Mouse (Mus musculus): ENCODE measurements around the gene Rfxap. TPM values are rescaled to one million over a fixed set of nuclear protein-coding genes. Genes with fewer than 3 reads are reported as not detected.

Gene Rfxap
- 10 to 100 TPM; 51.2 to 63.5 TPM for total RNA-seq (2021)

DNA sequence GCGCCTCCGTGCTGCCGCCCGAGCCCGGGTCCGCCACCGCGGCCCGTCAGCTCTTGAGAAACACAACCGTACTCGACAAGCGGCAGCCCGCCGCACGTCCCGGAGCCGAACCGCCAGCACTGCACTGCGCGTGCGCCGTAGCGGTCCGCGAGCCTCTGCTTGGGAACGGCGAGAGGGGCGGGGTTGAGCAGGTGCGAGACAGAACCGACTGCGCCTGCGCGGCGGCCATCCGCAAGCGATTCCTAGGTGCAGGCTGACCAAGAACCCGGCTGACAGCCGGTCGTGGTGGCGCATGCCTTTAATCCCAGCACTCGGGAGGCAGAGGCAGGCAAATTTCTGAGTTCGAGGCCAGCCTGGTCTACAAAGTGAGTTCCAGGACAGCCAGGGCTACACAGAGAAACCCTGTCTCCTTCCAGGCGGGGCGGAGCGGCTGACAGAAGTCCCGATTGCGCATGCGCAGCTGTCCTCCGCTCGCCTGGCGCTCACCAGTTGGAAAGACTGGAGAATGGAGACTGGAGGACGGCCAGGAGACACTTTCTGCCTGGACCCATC lies at the start of gene Rfxap:
Gene Rfxap (minus strand): TSS at position 126 of the 552 bp plus-strand sequence.
- peak; percentile 92 to 94 for DNase-seq (ENCODE audit: extremely low spot score in 1 of 2, low spot score in 1 of 2)

DNA sequence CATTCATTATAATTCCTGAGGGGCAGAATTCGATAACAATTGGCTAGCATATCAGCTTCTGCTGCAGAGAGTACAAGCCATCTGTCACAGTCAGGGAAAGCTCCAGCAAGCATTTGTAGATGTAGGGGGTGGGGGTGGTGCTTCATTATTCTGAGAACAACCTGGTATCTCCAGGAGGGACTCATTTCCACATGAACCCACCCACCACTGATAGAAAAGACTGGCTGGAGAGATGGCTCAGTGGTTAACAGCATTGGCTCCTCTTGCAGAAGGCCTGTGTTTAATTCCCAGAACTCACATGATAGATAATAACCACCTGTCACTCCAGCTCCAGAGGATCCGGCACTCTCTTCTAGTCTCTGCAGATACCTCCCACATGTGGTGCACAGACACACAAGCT lies 27.8 kb upstream of the Rfxap start:
- peak; percentile 22 to 34 for DNase-seq (ENCODE audit: extremely low spot score in 1 of 2, low spot score in 1 of 2)

DNA sequence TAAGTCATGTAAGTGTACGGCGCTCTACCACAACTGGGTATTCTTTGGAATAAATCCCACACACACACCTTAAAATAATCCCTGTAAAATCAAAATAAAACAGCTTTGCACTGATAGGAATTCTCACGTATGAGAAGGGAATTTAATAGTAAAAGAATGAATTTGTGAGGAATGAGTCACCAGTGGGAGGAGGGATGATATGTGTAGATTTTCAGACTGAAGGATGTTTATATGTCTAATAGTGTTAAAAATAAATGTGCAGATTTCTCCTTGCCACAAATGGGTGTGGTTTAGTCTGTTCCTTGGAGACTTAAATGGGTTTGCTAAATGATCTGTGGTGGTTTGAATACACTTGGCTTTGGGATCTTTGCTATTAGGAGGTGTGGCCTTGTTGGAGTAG lies 24.9 kb upstream of the Rfxap start:
- DNase-seq (ENCODE audit: extremely low spot score in 1 of 2, low spot score in 1 of 2), result no peak

DNA sequence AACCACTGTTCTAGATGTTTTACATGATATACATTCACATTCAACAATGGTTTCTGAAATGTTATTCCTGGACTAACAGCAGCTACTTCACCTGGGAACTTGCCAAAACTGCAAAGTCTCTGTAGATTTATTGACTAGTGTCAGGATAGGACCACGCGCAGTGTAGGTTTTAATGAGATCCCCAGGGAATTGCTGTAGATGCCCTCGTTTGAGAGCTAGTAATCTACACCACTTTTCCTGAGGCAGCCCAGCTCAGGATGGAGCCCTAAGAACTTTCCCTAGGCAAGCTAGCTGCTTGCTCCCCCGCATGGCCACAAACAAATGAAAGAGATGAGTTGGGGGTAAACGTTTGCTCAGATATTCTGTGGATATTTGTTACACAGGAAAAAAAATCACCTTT lies 14.9 kb upstream of the Rfxap start:
- no peak for DNase-seq (ENCODE audit: extremely low spot score in 1 of 2, low spot score in 1 of 2)

DNA sequence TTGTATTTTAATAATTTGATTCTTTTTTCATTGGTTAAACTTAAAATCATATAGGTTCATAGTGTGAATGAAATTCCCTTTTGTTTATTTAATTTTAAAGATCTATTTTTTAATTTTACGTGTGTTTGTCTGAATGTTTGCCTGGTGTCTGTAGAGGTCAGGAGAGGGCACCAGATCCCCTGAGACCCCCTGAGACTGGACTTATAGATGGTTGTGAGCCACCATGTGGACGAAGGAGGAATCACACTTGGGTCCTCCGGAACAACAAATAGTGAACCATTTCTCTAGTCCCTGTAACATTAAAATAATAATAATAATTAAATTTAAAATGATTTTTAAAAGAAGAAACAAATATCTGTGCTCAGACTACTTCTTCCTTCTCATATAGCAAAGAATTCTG lies 7.7 kb upstream of the Rfxap start:
- peak in 1 of 2 experiments; percentile 59 for DNase-seq (ENCODE audit: extremely low spot score in 1 of 2, low spot score in 1 of 2)

DNA sequence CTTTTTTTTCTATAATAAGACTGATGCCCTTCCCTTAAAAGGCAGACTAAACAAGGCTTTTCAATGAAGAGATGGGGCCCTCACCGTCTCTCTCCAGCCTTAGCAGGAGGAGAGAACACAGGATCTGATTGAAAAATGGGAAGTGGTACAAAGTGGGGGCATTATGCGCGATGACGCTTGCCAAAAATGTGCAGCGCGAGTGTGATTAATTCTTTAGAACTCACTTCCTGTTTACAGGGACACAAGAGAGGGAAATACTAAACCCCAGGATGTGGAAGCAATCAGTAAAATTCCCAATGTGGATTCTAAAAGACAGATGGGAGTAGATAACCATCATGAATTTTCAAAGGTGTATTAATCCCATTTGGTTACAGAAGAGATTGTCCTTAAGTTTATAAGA lies 7.0 kb upstream of the Rfxap start:
- no peak for DNase-seq (ENCODE audit: extremely low spot score in 1 of 2, low spot score in 1 of 2)

DNA sequence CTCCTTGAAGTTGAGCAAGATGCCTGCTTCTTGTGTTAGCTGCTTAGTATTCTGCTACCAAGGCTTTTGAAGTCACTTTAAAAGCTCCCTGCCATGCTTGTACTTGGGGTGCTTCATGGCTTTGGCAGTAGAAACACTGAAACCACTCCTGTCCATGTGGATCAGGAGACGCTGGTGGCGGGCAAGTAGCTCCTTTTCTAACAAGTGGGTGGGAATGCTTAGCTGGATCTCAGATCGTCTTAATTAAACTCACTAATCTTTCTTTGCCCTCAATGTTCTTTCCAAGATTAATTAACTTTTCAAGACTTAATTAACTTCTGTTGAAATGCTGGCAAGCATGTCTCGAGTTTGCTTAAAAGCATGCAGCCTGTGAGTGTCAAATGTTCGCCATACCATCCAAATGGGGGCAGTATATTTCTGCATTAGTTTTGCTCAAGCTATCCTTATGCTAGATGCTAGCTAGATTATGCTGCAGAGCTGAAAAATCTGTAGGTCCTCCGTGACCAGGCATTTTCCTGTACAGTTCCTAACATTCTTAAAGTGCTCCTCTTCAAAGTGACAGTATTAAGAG lies 5.9 kb upstream of the Rfxap start:
- DNase-seq (ENCODE audit: extremely low spot score in 1 of 2, low spot score in 1 of 2), result no peak

DNA sequence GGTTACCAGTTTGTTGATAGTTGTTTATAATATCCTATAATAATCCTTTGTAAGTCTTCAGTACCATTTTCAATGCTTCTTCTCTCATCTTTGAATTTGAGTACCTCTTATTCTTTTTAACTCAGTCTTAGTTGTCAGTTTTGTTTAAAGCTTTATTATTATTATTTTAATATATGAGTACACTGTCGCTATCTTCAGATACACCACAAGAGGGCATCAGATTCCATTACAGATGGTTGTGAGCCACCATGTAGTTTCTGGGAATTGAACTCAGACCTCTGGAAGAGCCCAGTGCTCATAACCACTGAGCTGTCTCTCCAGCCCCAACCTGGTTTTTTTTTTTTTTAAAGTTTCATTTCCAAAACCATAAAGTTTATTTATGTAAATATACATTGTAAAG lies 4.0 kb upstream of the Rfxap start:
- no peak for DNase-seq (ENCODE audit: extremely low spot score in 1 of 2, low spot score in 1 of 2)

DNA sequence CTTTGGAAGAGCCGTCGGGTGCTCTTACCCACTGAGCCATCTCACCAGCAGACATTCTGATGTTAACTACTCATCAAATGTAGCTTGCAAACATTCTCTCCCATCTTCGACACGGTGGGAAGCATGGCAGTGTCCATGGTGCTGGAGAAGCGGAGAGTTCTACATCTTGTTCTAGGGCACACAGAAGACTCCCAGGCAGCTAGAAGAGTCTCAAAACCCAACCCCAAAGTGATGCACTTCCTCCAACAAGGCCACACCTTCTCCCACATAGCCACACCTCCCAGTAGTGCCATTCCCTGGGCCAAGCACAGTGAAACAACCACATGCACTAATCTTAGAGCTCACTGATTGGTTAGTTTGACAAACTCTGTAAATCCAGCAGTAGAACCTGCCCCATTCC lies 1.5 kb upstream of the Rfxap start:
- DNase-seq (ENCODE audit: extremely low spot score in 1 of 2, low spot score in 1 of 2), result no peak

DNA sequence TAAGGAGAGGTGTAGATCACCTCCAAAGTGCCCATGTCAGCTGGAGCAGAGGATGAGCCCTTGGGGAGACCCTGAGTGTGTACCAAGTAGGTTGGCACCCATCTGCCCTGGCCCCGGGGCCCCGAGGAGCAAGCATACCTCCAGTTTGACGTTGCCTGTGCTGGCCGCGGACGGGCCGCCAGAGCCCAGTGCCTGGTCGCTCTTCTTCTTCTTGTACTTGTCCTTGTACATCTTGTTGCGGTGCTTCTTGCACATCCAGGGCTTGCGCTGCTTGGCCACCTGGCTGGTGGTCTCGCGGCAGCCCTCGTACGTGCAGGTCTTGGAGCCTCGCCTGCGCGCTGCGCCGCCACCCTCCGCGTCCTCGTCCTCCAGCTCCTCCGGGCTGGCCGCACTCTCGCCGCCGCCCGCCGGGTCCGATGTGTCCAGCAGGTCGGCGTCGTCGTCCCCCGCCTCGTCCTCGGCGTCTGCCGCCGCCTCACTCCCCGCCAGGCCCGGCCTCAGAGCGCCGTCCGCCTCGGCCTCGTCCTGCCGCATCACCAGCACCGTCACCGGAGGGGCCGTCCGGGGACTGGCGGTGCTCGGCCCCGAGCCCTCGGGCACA lies 430 bp downstream of the Rfxap start:
- DNase-seq (ENCODE audit: extremely low spot score in 1 of 2, low spot score in 1 of 2), result peak; percentile 25 to 38

DNA sequence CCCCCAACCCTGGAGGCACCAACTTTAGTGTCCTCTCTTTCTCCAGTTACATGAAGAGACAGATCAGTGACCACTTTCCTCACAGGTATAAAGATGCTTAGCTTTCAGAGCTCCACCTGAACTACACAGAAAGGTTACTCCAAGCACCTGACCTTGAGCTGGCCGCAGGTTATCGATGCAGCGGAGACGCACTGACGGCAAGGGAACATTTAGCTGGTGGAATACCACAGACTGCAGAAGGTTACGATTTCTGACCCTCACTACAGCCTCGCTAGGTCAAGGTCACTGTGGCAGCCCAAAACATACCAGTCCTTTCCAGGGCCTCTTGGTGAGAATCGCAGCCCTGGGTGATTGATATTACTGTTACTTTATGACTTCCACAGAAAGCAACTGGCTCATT lies 3.9 kb downstream of the Rfxap start:
- no peak for DNase-seq (ENCODE audit: extremely low spot score in 1 of 2, low spot score in 1 of 2)

DNA sequence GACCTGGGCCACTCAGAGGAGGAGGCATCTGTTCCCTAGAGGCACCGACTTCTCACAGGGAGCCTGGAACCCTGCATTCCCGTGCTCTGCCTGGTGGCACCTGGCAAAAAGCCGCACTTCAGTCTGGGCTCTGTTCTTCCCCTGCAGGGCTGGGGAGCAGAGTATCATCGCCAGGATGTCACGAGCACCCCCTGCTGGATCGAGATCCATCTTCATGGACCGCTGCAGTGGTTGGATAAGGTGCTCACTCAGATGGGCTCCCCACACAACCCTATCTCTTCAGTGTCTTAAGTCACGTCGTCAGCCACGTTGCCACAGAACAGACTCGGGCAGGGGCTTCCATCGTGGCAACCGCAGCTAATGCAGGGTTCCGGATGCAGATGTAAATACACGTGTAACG lies 10.4 kb downstream of the Rfxap start:
- peak in 1 of 2 experiments; percentile 65 for DNase-seq (ENCODE audit: extremely low spot score in 1 of 2, low spot score in 1 of 2)

DNA sequence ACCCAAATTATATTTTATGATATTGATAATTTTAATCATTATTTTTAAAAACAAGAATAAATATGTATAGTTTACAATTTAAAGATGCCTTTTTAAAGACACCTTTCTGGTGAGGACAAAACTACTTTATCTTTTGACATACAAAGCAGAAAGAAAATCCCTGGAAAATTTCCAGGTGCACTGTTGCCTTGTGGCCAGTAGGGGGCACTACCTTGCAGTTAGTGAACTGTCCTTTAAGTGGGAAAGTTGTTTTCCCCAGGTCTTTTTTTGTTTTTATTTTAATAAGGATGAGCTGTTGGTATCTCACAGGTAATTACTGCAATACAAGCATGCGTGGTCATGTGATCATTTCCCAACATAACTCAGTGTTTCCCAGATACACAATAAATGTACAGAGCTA lies 11.8 kb downstream of the Rfxap start:
- no peak for DNase-seq (ENCODE audit: extremely low spot score in 1 of 2, low spot score in 1 of 2)

DNA sequence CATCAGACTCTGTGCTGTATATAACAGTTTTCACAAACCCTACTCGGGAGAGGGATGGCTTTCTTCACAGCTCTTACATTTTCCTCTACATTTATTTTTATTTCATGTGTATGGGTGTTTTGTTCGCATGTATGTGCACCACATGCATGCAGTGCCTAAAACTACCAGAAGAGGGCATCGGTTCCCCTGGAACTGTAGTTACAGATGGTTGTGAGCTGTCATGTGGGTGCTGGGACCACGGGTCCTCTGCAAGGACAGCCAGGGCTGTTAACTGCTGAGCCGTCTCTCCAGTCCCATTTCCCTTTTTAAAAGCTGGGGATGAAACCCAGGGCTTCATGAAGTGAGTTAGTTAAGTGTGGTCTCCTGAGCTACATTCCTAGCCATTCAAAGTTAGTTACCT lies 12.2 kb downstream of the Rfxap start:
- no peak for DNase-seq (ENCODE audit: extremely low spot score in 1 of 2, low spot score in 1 of 2)

DNA sequence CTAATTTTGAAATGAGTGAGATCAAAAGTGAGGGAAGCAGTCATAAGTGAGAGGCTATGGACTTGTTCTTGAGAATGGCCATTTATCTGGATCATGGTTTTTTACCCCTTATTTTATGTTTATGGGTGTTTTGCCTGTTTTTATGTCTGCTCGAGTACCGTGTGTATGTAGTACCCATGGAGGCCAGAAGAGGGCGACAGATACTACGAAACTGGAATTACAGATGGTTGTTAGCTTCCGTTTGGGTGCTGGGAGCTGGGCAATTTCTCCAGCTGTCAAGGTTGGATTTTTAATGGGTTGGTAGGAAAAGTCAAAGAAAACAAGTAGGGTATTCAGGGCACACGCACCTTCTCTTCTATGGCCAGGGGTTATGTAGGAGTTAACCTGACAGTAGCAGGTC lies 13.8 kb downstream of the Rfxap start:
- no peak for DNase-seq (ENCODE audit: extremely low spot score in 1 of 2, low spot score in 1 of 2)

DNA sequence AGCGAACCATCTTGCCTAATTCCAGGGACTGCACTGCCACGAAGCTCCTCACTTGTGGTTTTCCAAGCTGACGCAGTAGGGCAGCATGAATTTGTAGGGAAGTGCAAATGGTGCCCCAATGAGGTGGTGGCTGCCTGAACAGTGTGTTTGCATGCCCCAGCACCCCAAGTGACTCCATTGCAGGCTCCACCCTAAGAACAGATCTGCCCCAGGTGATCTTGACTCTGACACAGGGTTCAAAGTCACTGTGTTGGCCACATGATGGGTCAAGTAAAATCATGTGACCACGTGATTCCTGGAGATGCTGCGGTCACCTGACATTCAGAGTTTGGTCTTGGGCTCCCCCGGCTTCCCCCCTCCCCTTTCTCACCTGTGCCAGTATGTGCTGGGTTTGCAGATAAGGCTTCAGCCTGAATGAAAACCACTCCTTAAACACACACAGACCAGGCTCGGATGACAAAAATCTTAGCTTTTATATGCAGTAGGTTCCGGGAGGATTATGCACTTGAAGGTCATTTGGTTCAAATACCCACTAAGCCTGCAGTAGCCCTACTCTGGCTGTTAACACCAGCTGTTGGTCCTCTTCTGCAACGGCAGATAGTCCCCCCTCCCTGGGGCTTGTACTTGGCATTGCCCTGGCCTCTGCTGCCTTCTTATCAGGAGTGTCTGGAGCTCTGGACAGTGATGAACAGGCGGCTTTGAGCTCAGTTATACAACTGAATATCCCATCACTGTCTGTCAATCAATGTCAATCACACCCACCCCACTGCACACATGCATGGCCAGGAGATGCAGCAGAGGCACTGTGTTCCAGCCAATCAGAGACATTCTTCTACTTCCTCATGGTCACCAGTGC lies 15.5 kb downstream of the Rfxap start:
- no peak for DNase-seq (ENCODE audit: extremely low spot score in 1 of 2, low spot score in 1 of 2)

DNA sequence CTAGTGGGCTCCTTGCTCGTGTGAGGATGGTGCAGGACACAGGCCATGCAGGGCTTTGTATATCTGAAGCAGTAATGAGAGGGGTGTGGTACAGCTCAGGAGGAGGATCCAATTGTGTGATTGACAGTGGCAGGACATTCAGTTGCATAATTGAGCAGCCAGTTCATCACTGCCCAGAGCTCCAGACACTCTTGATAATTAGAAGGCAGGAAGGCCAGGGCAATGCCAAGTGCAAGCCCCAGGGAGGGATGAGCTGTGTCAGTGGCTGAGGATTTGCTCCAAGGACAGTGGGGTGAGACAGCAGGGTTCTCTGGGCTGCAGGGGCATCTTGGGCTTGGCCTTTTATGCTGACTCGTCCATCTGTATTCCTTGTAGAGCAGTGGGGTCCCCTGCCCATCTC lies 17.0 kb downstream of the Rfxap start:
- no peak for DNase-seq (ENCODE audit: extremely low spot score in 1 of 2, low spot score in 1 of 2)

DNA sequence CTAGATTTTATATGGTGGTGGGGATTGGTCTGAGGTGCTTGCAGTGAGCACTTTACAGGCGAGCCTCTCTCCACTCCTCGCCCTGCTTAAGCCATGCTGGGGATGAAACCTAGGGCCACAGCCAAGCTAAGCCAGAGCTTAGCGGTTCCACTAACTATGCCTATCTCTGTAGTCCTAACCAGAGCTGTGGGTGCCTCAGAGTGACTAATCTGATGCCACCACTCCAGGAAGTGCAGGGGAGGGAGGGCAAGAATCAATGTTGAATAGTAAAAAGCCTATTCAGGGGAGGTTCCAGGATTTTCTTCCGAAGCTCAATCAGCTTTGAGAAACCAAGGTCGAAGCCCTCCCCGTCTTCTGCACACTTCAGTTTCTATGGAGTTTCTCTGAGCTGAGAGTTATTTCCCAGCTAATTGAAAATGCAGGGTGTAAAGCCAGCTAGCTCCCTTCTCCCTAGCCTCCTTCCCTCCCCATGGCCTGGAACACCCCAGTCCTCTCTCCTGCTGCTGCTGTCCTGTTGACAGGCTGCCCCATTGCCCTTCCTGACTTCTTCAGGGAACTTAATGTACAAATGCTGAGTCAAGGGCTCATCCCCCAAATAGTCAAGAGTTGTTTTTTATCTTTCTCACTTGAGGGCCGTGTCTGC lies 31.5 kb downstream of the Rfxap start:
- no peak for DNase-seq (ENCODE audit: extremely low spot score in 1 of 2, low spot score in 1 of 2)

DNA sequence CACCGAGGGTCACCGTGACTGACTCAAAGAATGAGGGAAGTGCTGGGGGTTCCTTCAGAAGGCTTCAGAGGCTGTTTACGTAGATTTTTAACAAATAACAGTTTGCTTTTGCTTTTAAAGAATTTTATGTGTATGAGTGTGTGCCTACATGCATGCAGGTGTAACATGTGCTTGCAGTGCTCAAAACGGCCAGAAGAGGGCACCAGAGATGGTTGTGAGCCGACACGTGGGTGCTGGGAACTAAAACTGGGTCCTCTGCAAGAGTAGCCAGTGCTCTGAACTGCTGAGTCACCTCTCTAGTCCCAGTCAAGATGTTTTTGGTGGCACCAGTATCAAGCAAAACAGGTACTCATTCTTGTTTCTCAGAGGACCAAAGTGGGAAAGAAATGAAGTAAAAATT lies 34.0 kb downstream of the Rfxap start:
- no peak for DNase-seq (ENCODE audit: extremely low spot score in 1 of 2, low spot score in 1 of 2)

DNA sequence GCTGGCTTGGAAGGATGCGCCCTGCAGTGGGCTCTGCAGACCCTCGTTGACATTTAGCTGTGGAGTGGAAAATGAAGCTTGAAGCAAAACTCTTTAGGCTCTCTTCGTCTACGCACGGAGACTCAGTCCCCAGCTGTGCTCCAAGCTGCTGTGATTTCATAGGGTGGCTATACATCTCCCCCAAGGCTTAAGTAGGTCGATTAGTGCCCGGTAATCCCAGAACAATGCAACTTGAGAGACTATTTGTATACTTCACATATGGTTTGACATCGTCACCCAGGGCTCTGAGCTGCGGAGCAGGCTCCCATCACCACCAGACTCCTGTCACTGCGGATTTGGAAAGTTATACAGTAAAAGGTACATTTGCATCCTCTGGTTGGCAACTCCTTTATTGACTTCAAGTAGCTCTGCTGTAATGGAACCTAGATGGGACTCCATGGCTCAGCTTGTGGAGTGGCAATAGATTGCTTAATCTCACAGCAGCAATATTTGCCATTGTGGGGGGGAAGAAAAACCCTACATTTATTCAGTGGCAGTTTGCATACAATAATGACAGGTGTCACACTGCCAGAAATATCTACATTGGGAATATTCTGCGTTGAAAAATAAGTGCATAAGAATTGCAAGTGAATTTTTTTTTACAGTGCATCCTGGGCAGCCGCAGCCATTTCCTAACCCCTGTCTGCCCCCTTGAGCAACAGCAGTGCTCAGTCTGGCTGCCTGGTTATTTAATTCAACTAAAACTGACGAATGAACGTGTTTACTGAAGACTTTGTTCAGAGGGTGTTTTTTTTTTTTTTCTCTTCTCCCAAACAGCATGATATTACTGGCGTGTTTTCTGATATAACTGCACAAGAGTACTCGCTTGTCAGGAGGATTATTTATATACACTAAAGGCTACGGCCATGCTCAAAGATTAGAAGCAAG lies 38.0 kb downstream of the Rfxap start:
- no peak for DNase-seq (ENCODE audit: extremely low spot score in 1 of 2, low spot score in 1 of 2)

Data from layer of hippocampus, postnatal 25 days (tissue).